Mouse (Mus musculus) heart, embryonic 11.5 days (tissue): ENCODE measurements at regions not wholly inside any gene's neighbourhood (a gene's known extent, or its start where the extent isn't known, plus 50 kb on each side); places are given as distances from the start of the nearest gene placed in this dataset.

Experiments
- ATAC-seq: fragments of 200-750 bp; cut with Nextera tagmentation; replicated peaks from 2 replicates; pipeline ENCODE4 v1.8.0; 2017; ENCODE audit warnings: moderate library complexity; ENCODE audit not compliant: insufficient number of reproducible peaks, low FRiP score, low TSS enrichment
- H3K27ac ChIP-seq: fragments of 300-500 bp; sonication (generic); 2 replicates; pipeline ENCODE4 v1.5.1; 2014; ENCODE audit warnings: mild to moderate bottlenecking, low read depth, low read length
- H3K27me3 ChIP-seq: fragments of 300-500 bp; sonication (generic); 2 replicates; pipeline ENCODE4 v1.6.1; 2014; ENCODE audit warnings: mild to moderate bottlenecking, low read length, mixed read lengths; ENCODE audit not compliant: control insufficient read depth, insufficient read depth
- H3K36me3 ChIP-seq: fragments of 300-500 bp; sonication (generic); 2 replicates; pipeline ENCODE4 v1.6.1; 2014; ENCODE audit warnings: mild to moderate bottlenecking, low read length, moderate library complexity, mixed read lengths; ENCODE audit not compliant: control insufficient read depth, insufficient read depth
- H3K4me1 ChIP-seq: fragments of 300-500 bp; sonication (generic); 2 replicates; pipeline ENCODE4 v1.6.1; 2014; ENCODE audit warnings: low read length; ENCODE audit not compliant: control insufficient read depth, insufficient read depth
- H3K4me2 ChIP-seq: fragments of 300-500 bp; sonication (generic); 2 replicates; pipeline ENCODE4 v1.6.1; 2014; ENCODE audit warnings: mild to moderate bottlenecking, moderate library complexity
- H3K4me3 ChIP-seq: fragments of 300-500 bp; sonication (generic); 2 replicates; pipeline ENCODE4 v1.5.1; 2014; ENCODE audit warnings: low read depth, low read length
- H3K9ac ChIP-seq: fragments of 300-500 bp; sonication (generic); 2 replicates; pipeline ENCODE4 v1.6.1; 2014; ENCODE audit warnings: mild to moderate bottlenecking, low read depth, low read length, moderate library complexity
- H3K9me3 ChIP-seq: fragments of 300-500 bp; sonication (generic); replicated peaks from 2 replicates; pipeline ENCODE4 v1.6.1; 2016; ENCODE audit warnings: low read length; ENCODE audit not compliant: control insufficient read depth
- WGBS: fragments of 180-500 bp; shearing (Covaris S2); extraction: QIAGEN DNeasy Blood & Tissue Kit; methylation state at CpG from one replicate; pipeline ENCODE4 v1.1.7; 2014; ENCODE audit not compliant: insufficient replicate concordance; 5-methylcytosine and 5-hydroxymethylcytosine counted together

DNA sequence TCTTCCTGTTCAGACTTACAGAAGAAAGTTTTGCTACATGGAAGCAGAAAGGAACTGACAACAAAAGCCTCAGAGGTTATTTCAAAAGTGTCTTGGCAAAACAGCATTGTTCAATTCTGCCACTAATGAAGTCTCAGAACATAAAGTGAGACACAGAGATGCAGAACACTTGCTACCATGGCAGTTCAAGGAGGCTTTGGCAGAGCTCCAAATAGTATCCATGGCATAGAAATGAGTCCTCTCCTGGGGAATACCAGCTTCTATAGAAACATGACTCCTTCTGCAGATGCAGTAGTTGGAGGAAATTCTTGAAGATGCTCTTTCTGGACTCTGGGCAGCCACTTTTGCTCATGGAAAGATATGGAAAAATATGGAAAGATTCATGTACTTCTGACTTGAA, 322.9 kb upstream of the Castor2 start:
- Histone ChIP-seq H3K4me2 (no peak overlapping the region), H3K9ac (no peak overlapping the region), H3K27ac (no peak overlapping the region), H3K4me3 (no peak overlapping the region), H3K36me3 (no peaks in the 10 kb centered on the region), H3K4me1 (no peaks in the 10 kb centered on the region), H3K9me3 (no peaks in the 10 kb centered on the region), H3K27me3 (no peaks in the 10 kb centered on the region)
- no peak for ATAC-seq

GRCm38 (mm10) chr5:133774116-133774515, 325.4 kb upstream of the Castor2 start:
- Histone ChIP-seq H3K9me3 (no peaks in the 10 kb centered on the region), H3K9ac (no peak overlapping the region), H3K27me3 (no peaks in the 10 kb centered on the region), H3K4me3 (no peak overlapping the region), H3K36me3 (no peaks in the 10 kb centered on the region), H3K4me2 (no peak overlapping the region), H3K27ac (no peak overlapping the region), H3K4me1 (no peaks in the 10 kb centered on the region)
- ATAC-seq: no peak
- 66% methylated on average over 3 of the region's 3 CpGs for WGBS

- H3K9me3 ChIP-seq: no peaks in the 10 kb centered on the region
These were observed 330.7 kb upstream of the Castor2 start for GRCm38 (mm10) chr5:133768856-133769255.

GRCm38 (mm10) chr5:133757817-133758216, 341.7 kb upstream of the Castor2 start:
- ATAC-seq: no peak
- Histone ChIP-seq H3K27ac (no peak overlapping the region), H3K36me3 (no peaks in the 10 kb centered on the region), H3K9me3 (no peaks in the 10 kb centered on the region), H3K9ac (no peak overlapping the region), H3K4me1 (no peaks in the 10 kb centered on the region), H3K4me3 (no peak overlapping the region), H3K4me2 (no peak overlapping the region), H3K27me3 (no peaks in the 10 kb centered on the region)
- WGBS: 84% methylated on average over 2 of the region's 2 CpGs

More at GRCm38 (mm10) chr5:133768856-133769255, 330.7 kb upstream of the Castor2 start:
- WGBS: 66% methylated on average over 2 of the region's 2 CpGs
- H3K9ac ChIP-seq: no peak overlapping the region
- H3K36me3 ChIP-seq: no peaks in the 10 kb centered on the region
- H3K27me3 ChIP-seq: no peaks in the 10 kb centered on the region
- no peaks in the 10 kb centered on the region for H3K4me1 ChIP-seq
- no peak overlapping the region for H3K4me3 ChIP-seq
- H3K27ac ChIP-seq: no peak overlapping the region
- H3K4me2 ChIP-seq: no peak overlapping the region
- ATAC-seq: no peak

- Histone ChIP-seq H3K36me3 (no peaks in the 10 kb centered on the region), H3K9me3 (no peaks in the 10 kb centered on the region), H3K4me1 (no peaks in the 10 kb centered on the region), H3K27me3 (no peaks in the 10 kb centered on the region), H3K4me3 (no peak overlapping the region), H3K4me2 (no peak overlapping the region), H3K27ac (no peak overlapping the region), H3K9ac (no peak overlapping the region)
- ATAC-seq: no peak
- WGBS: 32% methylated on average over 7 of the region's 7 CpGs
These were observed 345.3 kb upstream of the Castor2 start for GRCm38 (mm10) chr5:133754180-133754579.

- Histone ChIP-seq H3K36me3 (no peaks in the 10 kb centered on the region), H3K27me3 (no peaks in the 10 kb centered on the region), H3K4me2 (no peak overlapping the region), H3K4me1 (no peaks in the 10 kb centered on the region), H3K4me3 (no peak overlapping the region), H3K27ac (no peak overlapping the region), H3K9me3 (no peaks in the 10 kb centered on the region), H3K9ac (no peak overlapping the region)
- ATAC-seq: no peak
- WGBS: 42% methylated on average over 8 of the region's 8 CpGs
These were observed 345.9 kb upstream of the Castor2 start for GRCm38 (mm10) chr5:133753461-133754160.

DNA sequence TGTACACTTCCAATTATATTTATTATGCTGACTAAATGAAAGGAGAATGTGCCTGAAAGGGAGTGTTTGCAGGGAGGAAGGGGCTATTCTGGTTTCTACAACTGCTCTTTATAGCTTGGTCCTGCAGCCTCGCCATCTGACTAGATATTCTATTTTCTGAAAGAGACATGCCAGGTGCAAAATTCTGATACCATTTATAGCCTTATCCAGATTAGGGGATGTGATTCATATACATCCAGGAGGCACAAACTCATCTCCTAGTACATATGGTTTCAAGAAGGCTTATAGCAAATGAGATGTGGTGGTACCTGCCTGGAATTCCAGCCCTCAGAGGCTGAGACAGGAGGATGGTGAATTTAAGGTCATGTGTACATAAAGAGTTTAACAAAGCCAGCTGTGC, 352.6 kb upstream of the Castor2 start:
- no peaks in the 10 kb centered on the region for H3K36me3 ChIP-seq
- H3K27ac ChIP-seq: no peak overlapping the region
- H3K4me1 ChIP-seq: no peaks in the 10 kb centered on the region
- no peak for ATAC-seq
- no peak overlapping the region for H3K9ac ChIP-seq
- H3K27me3 ChIP-seq: no peaks in the 10 kb centered on the region
- WGBS: 61% methylated on average over 1 of the region's 1 CpGs
- no peak overlapping the region for H3K4me3 ChIP-seq
- H3K4me2 ChIP-seq: no peak overlapping the region
- no peaks in the 10 kb centered on the region for H3K9me3 ChIP-seq

DNA sequence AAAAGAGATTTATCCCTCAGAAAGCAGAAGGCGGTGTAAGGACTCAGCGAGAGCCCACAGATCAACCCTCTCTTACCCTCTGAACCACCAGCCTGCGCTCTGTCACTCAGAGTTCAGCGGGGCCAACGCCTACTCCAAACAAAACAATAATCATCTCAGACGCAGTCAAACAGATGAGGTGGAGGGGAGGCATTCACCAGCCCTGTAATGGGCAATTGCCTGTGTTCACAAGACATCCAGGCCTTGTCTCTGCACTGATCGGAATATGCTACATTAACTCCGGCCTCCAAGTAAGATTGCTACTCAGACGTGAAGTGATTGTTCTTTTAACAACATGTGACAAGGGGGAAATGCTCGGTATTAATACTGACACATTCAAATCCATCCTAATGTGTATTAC, 353.1 kb upstream of the Castor2 start:
- H3K36me3 ChIP-seq: no peaks in the 10 kb centered on the region
- no peak for ATAC-seq
- no peak overlapping the region for H3K4me3 ChIP-seq
- no peaks in the 10 kb centered on the region for H3K9me3 ChIP-seq
- no peak overlapping the region for H3K27ac ChIP-seq
- H3K4me2 ChIP-seq: no peak overlapping the region
- no peak overlapping the region for H3K9ac ChIP-seq
- 68% methylated on average over 10 of the region's 10 CpGs for WGBS
- no peaks in the 10 kb centered on the region for H3K4me1 ChIP-seq
- H3K27me3 ChIP-seq: no peaks in the 10 kb centered on the region

DNA sequence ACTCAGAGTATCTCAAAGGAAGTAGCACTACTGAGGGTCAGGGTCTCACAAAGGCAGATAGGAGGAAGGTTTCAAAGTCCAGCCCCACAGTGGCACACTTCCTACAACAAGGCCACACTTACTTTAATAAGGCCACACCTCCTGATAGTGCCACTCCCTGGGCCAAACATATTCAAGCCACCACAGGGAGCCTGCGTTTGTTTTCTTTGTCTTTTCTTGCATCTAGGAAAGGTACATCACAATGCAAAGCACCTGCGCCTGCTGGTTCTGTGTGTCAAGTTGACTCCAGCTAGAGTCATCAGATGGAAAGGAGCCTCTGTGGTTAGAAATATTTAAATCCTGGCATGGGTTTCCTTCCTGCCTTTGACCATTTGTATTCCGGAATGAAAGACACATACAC, 355.4 kb upstream of the Castor2 start:
- Histone ChIP-seq H3K4me3 (no peak overlapping the region), H3K9me3 (no peaks in the 10 kb centered on the region), H3K27ac (no peak overlapping the region), H3K36me3 (no peaks in the 10 kb centered on the region), H3K4me2 (no peak overlapping the region), H3K4me1 (no peaks in the 10 kb centered on the region), H3K9ac (no peak overlapping the region), H3K27me3 (no peaks in the 10 kb centered on the region)
- WGBS: 70% methylated on average over 3 of the region's 3 CpGs
- no peak for ATAC-seq
